Mouse (Mus musculus) left cerebral cortex, adult 2 months (tissue): ENCODE results near the gene Rbm18. TPM values are rescaled to one million over a fixed set of nuclear protein-coding genes. Genes with fewer than 3 reads are reported as not detected.

Source experiments
- DNase-seq, 2 experiments: peaks; one replicate each; pipeline ENCODE4 v3.0.0; 2021 to 2022; ENCODE audit warnings: low spot score in 2 of 2, mixed read lengths in 1 of 2; ENCODE audit errors: extremely low spot score in 1 of 2
- H3K27ac ChIP-seq: fragments of 200-600 bp; 2 replicates; pipeline ENCODE4 v1.8.1; 2022
- H3K4me3 ChIP-seq: fragments of 200-600 bp; 2 replicates; pipeline ENCODE4 v1.8.1; 2022
- CTCF ChIP-seq: fragments of 200-600 bp; IDR thresholded peaks from 2 replicates; pipeline ENCODE4 v1.8.1; 2022; ENCODE audit warnings: antibody characterized with exemption, mild to moderate bottlenecking, moderate library complexity
- intact Hi-C: fragments of 180-260 bp; cut with DNase I; formaldehyde crosslinking; loops from one replicate; pipeline ENCODE4 v1.15.1; 2025
- total RNA-seq, 2 experiments: library from RNA; stranded (reverse); gene quantifications; 2 replicates each; pipeline ENCODE4 v1.2.3; 2021

Rbm18 gene
- total RNA-seq, 2 experiments from 2014 or later = 47.9 to 48.9 TPM

DNA sequence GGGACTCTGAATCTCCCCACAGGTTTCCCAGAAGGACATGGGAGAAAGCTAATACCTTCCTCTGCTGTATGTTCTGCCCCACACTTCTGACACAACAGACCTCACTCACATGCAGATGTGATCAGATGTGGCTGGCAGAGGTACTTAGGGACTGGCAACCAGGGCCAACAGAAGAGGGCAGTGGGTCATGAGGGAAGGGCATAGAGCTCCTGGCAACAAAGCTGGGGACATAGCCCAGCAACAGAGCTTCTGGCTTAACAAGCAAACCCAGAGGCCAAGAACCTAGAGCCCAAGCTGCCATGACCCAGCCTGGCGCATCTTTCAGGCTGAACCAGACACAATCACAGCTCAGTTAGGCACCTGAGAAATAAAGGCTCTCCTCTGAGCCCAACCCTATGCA is 51.5 kb downstream of the Rbm18 start:
- no peak overlapping the region for H3K27ac ChIP-seq
- no peak for DNase-seq
- no peak for TF ChIP-seq CTCF
- H3K4me3 ChIP-seq = no peak overlapping the region
- intact Hi-C loops = no loop called here

DNA sequence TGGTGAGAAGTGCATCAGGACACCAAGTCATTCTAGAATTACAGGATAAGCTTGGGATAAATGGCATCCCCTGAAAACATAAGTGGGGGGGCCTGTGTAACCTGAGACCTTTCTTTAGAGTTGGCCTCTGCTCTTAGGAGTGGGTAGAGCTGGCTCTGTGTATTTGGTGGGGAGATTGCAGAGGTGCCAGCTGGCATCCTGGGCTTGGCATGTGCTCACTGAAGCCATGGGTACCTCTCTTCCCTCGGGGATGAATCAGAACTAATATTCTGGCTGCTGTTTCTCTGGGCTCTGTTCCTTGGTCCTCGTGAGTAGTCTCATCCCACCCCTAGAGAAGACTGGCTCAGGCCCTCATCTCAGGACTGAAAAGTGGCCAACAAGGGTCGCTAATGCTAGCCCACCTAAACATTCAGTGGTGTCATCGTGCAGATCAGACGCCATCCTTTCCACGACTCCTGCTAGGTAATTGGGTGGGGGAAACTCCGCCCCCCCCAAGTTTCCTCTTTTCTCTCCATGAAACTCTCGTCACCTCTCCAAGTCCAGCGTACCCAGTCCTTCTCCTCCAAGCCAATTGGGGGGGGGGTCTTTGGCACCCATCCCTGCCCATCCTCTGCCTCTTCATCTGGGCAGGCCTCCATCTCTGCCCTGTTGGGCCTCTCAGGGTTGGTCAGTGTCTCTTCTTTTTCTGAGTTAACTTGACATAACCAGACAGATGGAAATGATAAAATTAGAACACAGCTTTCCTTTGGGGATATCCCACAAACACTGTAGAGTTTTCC is 53.6 kb downstream of the Rbm18 start:
- intact Hi-C loops = loop anchor here (1.0 kb wide), 1 partner anchor 15 kb away; no protein-coding TSS in a partner anchor
- H3K27ac ChIP-seq = no peak overlapping the region
- no peak for DNase-seq
- TF ChIP-seq CTCF = no peak
- H3K4me3 ChIP-seq = no peak overlapping the region

DNA sequence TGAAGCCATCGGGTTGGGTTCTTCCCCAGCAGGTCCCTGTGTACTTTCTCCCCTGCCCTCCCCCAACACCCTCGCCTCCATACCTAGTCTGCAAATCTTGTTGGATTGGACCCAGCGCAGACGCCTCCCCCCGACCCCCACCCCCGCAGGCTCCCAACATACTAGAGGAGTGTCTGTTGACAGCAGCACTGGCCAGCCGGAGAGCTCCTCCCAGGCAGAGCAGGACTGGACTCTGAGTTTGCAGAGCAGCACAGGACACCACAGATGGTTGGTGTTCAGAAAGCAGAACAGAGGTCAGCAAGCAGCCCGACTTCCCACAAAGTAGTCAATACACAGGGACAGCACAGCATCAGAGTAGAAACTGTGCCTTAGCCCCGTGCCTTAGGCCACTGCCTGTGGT is 55.1 kb downstream of the Rbm18 start:
- intact Hi-C loops = no loop called here
- TF ChIP-seq CTCF = no peak
- Histone ChIP-seq H3K4me3 (no peak overlapping the region), H3K27ac (no peak overlapping the region)
- no peak for DNase-seq

DNA sequence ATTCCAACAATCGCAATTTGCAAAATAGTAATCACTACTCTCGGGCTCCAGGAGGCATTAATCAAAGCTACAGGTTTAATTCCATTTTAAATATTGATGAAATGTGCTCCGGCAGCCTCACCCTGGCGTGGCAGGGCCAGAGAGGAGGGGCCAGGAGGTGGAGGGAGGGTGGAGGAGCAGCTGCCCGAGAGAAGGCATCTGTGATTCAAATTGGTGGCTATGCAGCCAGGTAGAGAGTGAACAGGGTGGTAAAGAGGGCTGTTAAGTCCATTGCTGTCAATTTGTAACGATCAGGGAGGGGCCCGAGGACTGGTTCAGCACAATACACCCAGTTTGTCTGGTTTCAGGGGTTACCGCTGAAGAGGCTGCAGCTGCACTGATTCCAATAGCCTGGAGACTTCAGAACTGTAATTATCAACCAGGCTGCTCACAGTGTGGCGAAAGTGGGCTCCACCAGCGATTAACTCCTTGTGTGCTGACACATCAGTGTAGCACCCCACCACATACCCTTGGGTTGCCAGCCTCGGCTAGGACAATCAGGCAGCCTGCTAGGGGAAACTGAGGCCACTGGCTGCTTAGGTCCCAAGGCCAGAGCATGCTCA is 59.3 kb downstream of the Rbm18 start:
- DNase-seq = no peak
- H3K27ac ChIP-seq = no peak overlapping the region
- intact Hi-C loops = no loop called here
- no peak overlapping the region for H3K4me3 ChIP-seq
- TF ChIP-seq CTCF = no peak

DNA sequence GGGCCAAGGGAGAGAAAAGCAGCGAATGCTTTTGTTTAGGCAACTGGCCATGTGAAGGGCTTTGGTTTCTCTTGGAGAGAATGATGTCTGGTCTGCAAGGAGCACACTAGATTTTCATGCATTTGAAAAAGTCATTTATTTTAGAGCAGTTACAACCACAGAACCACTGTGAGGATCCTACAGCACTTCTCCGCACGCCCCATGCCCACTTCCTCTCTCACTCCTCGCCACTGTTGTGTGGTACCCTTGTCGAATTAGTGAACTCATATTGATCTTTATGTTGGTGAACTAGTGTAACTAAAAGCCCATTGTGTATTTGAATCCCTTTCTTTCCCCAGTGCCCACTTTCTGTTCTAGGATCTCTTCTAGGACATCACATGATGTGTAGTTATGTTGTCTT is 61.4 kb downstream of the Rbm18 start:
- intact Hi-C loops = no loop called here
- TF ChIP-seq CTCF = no peak
- DNase-seq = no peak
- Histone ChIP-seq H3K4me3 (no peak overlapping the region), H3K27ac (no peak overlapping the region)

DNA sequence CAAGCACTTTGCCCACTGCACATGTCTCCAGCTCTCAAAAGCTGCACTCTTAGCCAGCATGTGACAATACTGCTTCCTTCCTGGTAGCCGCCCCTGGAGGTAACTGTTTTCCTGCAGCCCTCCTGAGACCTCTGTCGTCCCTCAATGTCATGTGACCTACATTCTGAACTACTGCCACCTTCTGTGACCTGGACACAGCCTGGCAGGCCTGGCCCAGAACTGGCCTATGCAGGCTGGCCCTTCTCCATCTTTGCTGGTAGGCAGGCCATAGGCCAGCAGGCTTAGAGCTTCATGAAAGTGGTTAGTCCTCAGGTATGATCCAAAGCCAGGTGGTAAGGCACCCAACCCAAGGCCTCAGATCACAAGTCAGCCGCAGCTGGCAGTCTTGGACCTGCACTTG is 62.8 kb downstream of the Rbm18 start:
- DNase-seq = no peak
- TF ChIP-seq CTCF = no peak
- Histone ChIP-seq H3K27ac (no peak overlapping the region), H3K4me3 (no peak overlapping the region)
- intact Hi-C loops = no loop called here

DNA sequence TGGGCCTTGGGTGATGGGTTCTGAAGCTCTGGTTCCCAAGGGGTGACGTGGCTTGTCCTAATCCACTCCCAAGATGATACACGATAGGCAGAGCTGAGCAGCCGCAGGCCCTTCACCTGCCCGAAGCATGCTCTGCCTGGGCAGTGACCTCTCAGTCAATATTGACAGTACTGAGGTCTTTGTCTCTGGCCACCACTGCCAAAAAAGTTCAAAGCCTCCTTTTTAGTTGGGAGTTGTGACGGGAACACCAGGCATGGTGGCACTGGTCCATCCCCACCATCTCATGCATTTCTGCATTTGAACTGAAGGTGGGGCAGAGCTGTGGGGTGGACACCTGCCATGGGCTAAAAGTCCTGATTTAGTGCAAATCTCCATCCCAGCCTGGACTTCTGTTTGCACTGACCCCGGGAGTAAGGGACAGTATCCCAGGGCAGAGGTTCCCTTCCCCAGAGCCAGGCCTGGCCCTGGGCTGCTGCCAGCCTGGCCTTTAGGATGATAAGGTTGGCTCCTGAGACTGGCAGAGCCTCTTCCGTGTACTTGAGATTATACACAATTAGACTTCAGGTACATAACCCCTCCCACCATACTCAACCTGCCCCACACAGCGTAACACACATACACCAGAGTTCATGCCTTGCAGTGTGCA is 64.8 kb downstream of the Rbm18 start:
- no peak overlapping the region for H3K27ac ChIP-seq
- H3K4me3 ChIP-seq = no peak overlapping the region
- intact Hi-C loops = no loop called here

DNA sequence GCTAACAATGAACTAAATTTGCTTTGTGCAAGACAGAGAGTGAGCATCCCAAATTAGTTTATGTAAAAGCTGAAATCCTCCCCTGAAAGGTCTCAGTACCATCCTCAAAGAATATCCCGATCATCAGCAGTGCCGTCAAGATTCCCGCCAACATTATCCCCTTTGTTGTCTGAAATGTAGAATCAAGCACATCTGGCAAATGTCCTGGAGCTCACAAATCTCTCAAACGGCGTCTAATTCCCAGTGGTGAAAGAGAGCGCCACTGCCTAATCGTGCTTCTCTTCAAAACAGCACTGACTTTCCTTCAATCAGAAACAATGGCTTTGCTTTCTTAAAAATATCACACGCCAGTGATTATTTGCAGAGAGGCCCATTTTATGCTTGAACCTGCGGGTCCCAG is 69.4 kb downstream of the Rbm18 start:
- TF ChIP-seq CTCF = no peak
- no peak for DNase-seq
- Histone ChIP-seq H3K4me3 (no peak overlapping the region), H3K27ac (no peak overlapping the region)
- intact Hi-C loops = no loop called here

More for the DNA sequence above, 64.8 kb downstream of the Rbm18 start:
- TF ChIP-seq CTCF = no peak
- no peak for DNase-seq

Other genes with a start within 250 kb of the Rbm18 start
- gene Ttll11, start 156.9 kb downstream of the Rbm18 start, total RNA-seq = 10 to 100 TPM; 40.2 to 42.2 TPM
- gene Ndufa8, start 87.4 kb downstream of the Rbm18 start, total RNA-seq = 100 to 1,000 TPM; 185 to 195 TPM
- 1 to 10 TPM; 1.0 to 1.4 TPM for gene Morn5, start 87.3 kb downstream of the Rbm18 start, total RNA-seq
- 10 to 100 TPM; 16.3 to 19.6 TPM for gene Lhx6, start 31.4 kb downstream of the Rbm18 start, total RNA-seq
- gene Mrrf, start 384 bp downstream of the Rbm18 start, total RNA-seq = 10 to 100 TPM; 14.6 to 18.7 TPM
- gene Ptgs1, start 93.7 kb upstream of the Rbm18 start, total RNA-seq = 10 to 100 TPM; 16.9 to 21.3 TPM
- under 1 TPM in 1 of 2 experiments, not detected in 1; 0.05 TPM for gene Olfr338, start 236.7 kb upstream of the Rbm18 start, total RNA-seq